Mouse (Mus musculus) hindbrain, embryonic 14.5 days (tissue): Measurements from ENCODE around the gene Hmces. TPM values are rescaled to one million over a fixed set of nuclear protein-coding genes. Genes with fewer than 3 reads are reported as not detected.

ENCODE experiments used
- ATAC-seq: fragments of 200-750 bp; cut with Nextera tagmentation; 2 replicates; pipeline ENCODE4 v1.8.0; 2017; ENCODE audit warnings: moderate number of reproducible peaks, mild to moderate bottlenecking, moderate TSS enrichment, moderate library complexity; ENCODE audit not compliant: low FRiP score
- DNase-seq: peaks from one replicate; pipeline ENCODE4 v3.0.0-alpha.2; 2015; ENCODE audit warnings: low spot score
- H3K27ac ChIP-seq: fragments of 300-500 bp; sonication (generic); 2 replicates; pipeline ENCODE4 v1.5.1; 2014; ENCODE audit warnings: mild to moderate bottlenecking, moderate library complexity
- H3K27me3 ChIP-seq: fragments of 300-500 bp; sonication (generic); 2 replicates; pipeline ENCODE4 v1.6.1; 2014; ENCODE audit warnings: mild to moderate bottlenecking, low read length, mixed read lengths; ENCODE audit not compliant: control insufficient read depth, insufficient read depth
- H3K36me3 ChIP-seq: fragments of 300-500 bp; sonication (generic); replicated peaks from 2 replicates; pipeline ENCODE4 v1.6.1; 2014; ENCODE audit not compliant: control insufficient read depth, insufficient read depth
- H3K4me1 ChIP-seq: fragments of 300-500 bp; sonication (generic); replicated peaks from 2 replicates; pipeline ENCODE4 v1.6.1; 2014; ENCODE audit warnings: antibody characterized with exemption, low read length, mixed read lengths; ENCODE audit not compliant: control insufficient read depth, insufficient read depth
- H3K4me2 ChIP-seq: fragments of 300-500 bp; sonication (generic); replicated peaks from 2 replicates; pipeline ENCODE4 v1.6.1; 2014; ENCODE audit warnings: mild to moderate bottlenecking, moderate library complexity
- H3K4me3 ChIP-seq: fragments of 300-500 bp; sonication (generic); replicated peaks from 2 replicates; pipeline ENCODE4 v1.5.1; 2014; ENCODE audit warnings: mild to moderate bottlenecking, low read length
- H3K9ac ChIP-seq: fragments of 300-500 bp; sonication (generic); 2 replicates; pipeline ENCODE4 v1.6.1; 2014
- H3K9me3 ChIP-seq: fragments of 300-500 bp; sonication (generic); 2 replicates; pipeline ENCODE4 v1.6.1; 2016; ENCODE audit warnings: low read length; ENCODE audit not compliant: control insufficient read depth
- WGBS: fragments of 180-500 bp; shearing (Covaris S2); extraction: QIAGEN DNeasy Blood & Tissue Kit; methylation state at CpG from one replicate; pipeline ENCODE4 v1.1.7; 2014; 5-methylcytosine and 5-hydroxymethylcytosine counted together
- polyA plus RNA-seq: library from polyadenylated mRNA; unstranded; fragments of >200 nt; fragmentation: Nextera tagmentation; extraction: Ambion mirVana; gene quantifications from 2 replicates; pipeline ENCODE4 v1.2.1, GENCODE M21; 2014

Gene Hmces
- polyA plus RNA-seq, 1 experiment from 2014 or later: 36.6 TPM

- Histone ChIP-seq H3K4me1 (no peaks in the 10 kb centered on the region), H3K36me3 (no peaks in the 10 kb centered on the region), H3K4me2 (no peak overlapping the region), H3K27me3 (no peaks in the 10 kb centered on the region), H3K4me3 (no peak overlapping the region), H3K27ac (no peak overlapping the region), H3K9me3 (no peaks in the 10 kb centered on the region), H3K9ac (no peak overlapping the region)
- ATAC-seq: no peak
- no peak for DNase-seq
- WGBS: 89% methylated on average over 7 of the region's 7 CpGs
Measured at GRCm38 (mm10) chr6:87875562-87875961, 38.2 kb upstream of the Hmces start.

- DNase-seq (no peak), ATAC-seq (no peak)
- Histone ChIP-seq H3K4me2 (no peak overlapping the region), H3K36me3 (no peaks in the 10 kb centered on the region), H3K9me3 (no peaks in the 10 kb centered on the region), H3K4me1 (no peaks in the 10 kb centered on the region), H3K4me3 (no peak overlapping the region), H3K27ac (no peak overlapping the region), H3K9ac (no peak overlapping the region), H3K27me3 (no peaks in the 10 kb centered on the region)
- 86% methylated on average over 13 of the region's 13 CpGs for WGBS
Measured at GRCm38 (mm10) chr6:87876068-87876643, 37.6 kb upstream of the Hmces start.

GRCm38 (mm10) chr6:87879010-87879409 is 34.7 kb upstream of the Hmces start:
- DNase-seq (no peak), ATAC-seq (no peak)
- Histone ChIP-seq H3K4me1 (0 out of 2 replicates have a peak, but pooled peaks cover 3% of the 10 kb centered on the region), H3K4me2 (no peak overlapping the region), H3K9me3 (no peaks in the 10 kb centered on the region), H3K9ac (no peak overlapping the region), H3K4me3 (no peak overlapping the region), H3K27ac (no peak overlapping the region), H3K36me3 (no peaks in the 10 kb centered on the region), H3K27me3 (no peaks in the 10 kb centered on the region)
- WGBS: 68% methylated on average over 4 of the region's 4 CpGs

GRCm38 (mm10) chr6:87879628-87880027 is 34.1 kb upstream of the Hmces start:
- no peaks in the 10 kb centered on the region for H3K9me3 ChIP-seq
- H3K4me3 ChIP-seq: no peak overlapping the region
- no peak for DNase-seq
- no peaks in the 10 kb centered on the region for H3K36me3 ChIP-seq
- 0 out of 2 replicates have a peak, but pooled peaks cover 3% of the 10 kb centered on the region for H3K4me1 ChIP-seq
- no peak overlapping the region for H3K27ac ChIP-seq
- ATAC-seq: no peak
- H3K9ac ChIP-seq: no peak overlapping the region
- no peak overlapping the region for H3K4me2 ChIP-seq
- H3K27me3 ChIP-seq: no peaks in the 10 kb centered on the region
- 72% methylated on average over 3 of the region's 3 CpGs for WGBS

GRCm38 (mm10) chr6:87882221-87882620 is 31.5 kb upstream of the Hmces start:
- 79% methylated on average over 3 of the region's 3 CpGs for WGBS
- H3K27me3 ChIP-seq: no peaks in the 10 kb centered on the region
- H3K9ac ChIP-seq: no peak overlapping the region
- DNase-seq (no peak), ATAC-seq (no peak)
- H3K4me3 ChIP-seq: no peak overlapping the region
- no peaks in the 10 kb centered on the region for H3K9me3 ChIP-seq
- H3K27ac ChIP-seq: no peak overlapping the region
- H3K4me2 ChIP-seq: no peak overlapping the region
- H3K4me1 ChIP-seq: 0 out of 2 replicates have a peak, but pooled peaks cover 3% of the 10 kb centered on the region
- no peaks in the 10 kb centered on the region for H3K36me3 ChIP-seq

GRCm38 (mm10) chr6:87882816-87883215 is 30.9 kb upstream of the Hmces start:
- H3K4me2 ChIP-seq: no peak overlapping the region
- no peak overlapping the region for H3K27ac ChIP-seq
- no peaks in the 10 kb centered on the region for H3K27me3 ChIP-seq
- ATAC-seq: no peak
- 53% methylated on average over 4 of the region's 4 CpGs for WGBS
- no peak overlapping the region for H3K4me3 ChIP-seq
- DNase-seq: peak; percentile 25
- H3K36me3 ChIP-seq: no peaks in the 10 kb centered on the region
- H3K9me3 ChIP-seq: no peaks in the 10 kb centered on the region
- H3K9ac ChIP-seq: no peak overlapping the region
- H3K4me1 ChIP-seq: 0 out of 2 replicates have a peak, but pooled peaks cover 3% of the 10 kb centered on the region

- Histone ChIP-seq H3K36me3 (peaks cover 29% of the 10 kb centered on the region), H3K9ac (no peak overlapping the region), H3K9me3 (no peaks in the 10 kb centered on the region), H3K27me3 (no peaks in the 10 kb centered on the region), H3K27ac (no peak overlapping the region), H3K4me3 (no peak overlapping the region), H3K4me1 (peaks cover 11% of the 10 kb centered on the region), H3K4me2 (no peak overlapping the region)
- WGBS: 97% methylated on average over 1 of the region's 1 CpGs
- ATAC-seq (no peak), DNase-seq (no peak)
Measured at GRCm38 (mm10) chr6:87886721-87887120, 27.0 kb upstream of the Hmces start.

- WGBS: under 1% methylated on average over 31 of the region's 31 CpGs
- peak within 1 kb of the TSS; percentile 88 for H3K9ac ChIP-seq
Measured at GRCm38 (mm10) chr6:87887594-87888233, 26.0 kb upstream of the Hmces start, which contains the start of gene Copg1. Copg1 (plus strand) TSS chr6:87887814.

GRCm38 (mm10) chr6:87893931-87894330 is 19.8 kb upstream of the Hmces start:
- ATAC-seq: no peak
- peaks cover 98% of the 10 kb centered on the region for H3K36me3 ChIP-seq
- H3K9ac ChIP-seq: no peak overlapping the region
- H3K9me3 ChIP-seq: no peaks in the 10 kb centered on the region
- no peak overlapping the region for H3K4me3 ChIP-seq
- 90% methylated on average over 7 of the region's 7 CpGs for WGBS
- peaks cover 1% of the 10 kb centered on the region; the same call in 1 of the 2 replicates for H3K4me1 ChIP-seq
- no peak overlapping the region for H3K27ac ChIP-seq
- H3K27me3 ChIP-seq: no peaks in the 10 kb centered on the region
- no peak for DNase-seq
- no peak overlapping the region for H3K4me2 ChIP-seq

More at GRCm38 (mm10) chr6:87887594-87888233, 26.0 kb upstream of the Hmces start, which contains the start of gene Copg1:
- Histone ChIP-seq H3K27ac (peak within 1 kb of the TSS; percentile 80), H3K36me3 (peaks cover 39% of the 10 kb centered on the region), H3K27me3 (no peaks in the 10 kb centered on the region), H3K4me2 (peak within 1 kb of the TSS; percentile 83), H3K4me1 (peaks cover 9% of the 10 kb centered on the region), H3K9me3 (no peaks in the 10 kb centered on the region), H3K4me3 (peak within 1 kb of the TSS; percentile 79)
- ATAC-seq (peak; percentile 94), DNase-seq (peak; percentile 100)
